Mouse (Mus musculus) G1E-ER4 (cell line): Measurements from ENCODE around the gene Mitf. TPM values are rescaled to one million over a fixed set of nuclear protein-coding genes. Genes with fewer than 3 reads are reported as not detected.

ENCODE experiments used
- GATA1 ChIP-seq: IDR thresholded peaks from one replicate; pipeline ENCODE4 v1.8.0; 2012; ENCODE audit warnings: low read length, inconsistent platforms
- polyA plus RNA-seq: library from polyadenylated mRNA; stranded (reverse); fragments of >175 nt; gene quantifications from 2 replicates; pipeline ENCODE4 v1.2.3, GENCODE M21; 2012

Mitf gene
- polyA plus RNA-seq = not detected in 2 replicates

DNA sequence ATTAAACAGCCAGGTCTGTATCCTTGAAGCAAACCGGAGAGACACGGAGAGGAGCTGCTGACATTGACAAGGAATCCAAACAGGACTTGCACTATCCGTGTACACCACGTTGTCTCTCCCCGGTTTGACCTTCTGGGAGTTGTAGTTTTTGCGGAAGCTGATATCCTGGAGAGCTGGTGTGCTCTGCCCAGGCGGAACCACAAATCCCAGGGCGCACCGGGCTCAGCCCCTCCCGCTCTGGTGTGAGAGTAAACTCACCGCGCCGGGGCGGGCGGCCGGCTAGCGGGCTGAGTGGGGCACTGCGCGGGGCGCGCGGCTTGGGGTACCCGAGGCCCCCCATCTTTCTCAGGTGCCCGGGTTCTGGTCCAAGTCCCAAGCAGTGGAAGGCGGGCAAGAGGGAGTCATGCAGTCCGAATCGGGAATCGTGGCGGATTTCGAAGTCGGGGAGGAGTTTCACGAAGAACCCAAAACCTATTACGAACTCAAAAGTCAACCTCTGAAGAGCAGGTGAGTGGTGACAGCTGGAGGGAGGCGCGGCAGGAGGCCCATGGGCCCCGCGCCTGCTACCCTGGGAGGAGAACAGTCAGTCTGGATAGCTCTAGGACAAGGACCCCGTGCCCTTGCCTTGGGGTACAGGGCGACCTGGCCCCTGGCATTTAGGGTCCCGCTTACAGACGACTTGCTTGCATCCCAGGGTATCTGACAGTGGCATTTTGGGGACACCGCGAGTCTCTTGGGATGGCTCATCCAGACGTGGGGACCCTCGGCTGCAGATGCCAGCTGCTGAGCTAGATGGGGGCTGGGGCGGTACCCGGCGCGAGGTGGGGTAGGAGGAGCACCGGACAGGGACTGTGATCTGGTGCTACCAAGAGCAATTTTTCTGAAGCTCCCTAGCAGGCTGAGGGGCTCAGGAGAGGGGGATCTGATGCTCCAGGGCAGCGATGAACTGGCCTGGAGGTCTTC, at the start of gene Mitf:
TSS of gene Mitf (plus strand) at position 272 of the 963 bp plus-strand sequence.
- no peak for TF ChIP-seq GATA1

DNA sequence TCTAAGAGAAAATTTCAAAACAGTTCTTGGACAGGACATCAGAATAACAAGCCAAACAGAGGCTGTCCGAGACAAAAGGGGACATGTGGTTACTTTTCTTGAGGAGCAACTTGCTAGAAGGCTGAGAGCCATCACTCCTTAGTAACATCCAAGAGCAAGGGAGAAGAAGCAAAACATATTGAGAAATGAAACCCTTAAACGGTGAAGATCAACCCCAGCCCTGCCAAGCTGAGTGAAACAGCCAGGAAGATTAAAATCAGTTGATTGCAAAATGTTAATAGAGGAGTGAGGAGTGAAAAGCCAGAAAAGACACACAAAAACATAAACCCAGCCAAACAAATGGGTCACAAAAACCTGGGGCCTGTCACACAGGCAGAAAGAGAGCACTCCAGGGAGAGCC, 49.5 kb upstream of the Mitf start:
- no peak for TF ChIP-seq GATA1

DNA sequence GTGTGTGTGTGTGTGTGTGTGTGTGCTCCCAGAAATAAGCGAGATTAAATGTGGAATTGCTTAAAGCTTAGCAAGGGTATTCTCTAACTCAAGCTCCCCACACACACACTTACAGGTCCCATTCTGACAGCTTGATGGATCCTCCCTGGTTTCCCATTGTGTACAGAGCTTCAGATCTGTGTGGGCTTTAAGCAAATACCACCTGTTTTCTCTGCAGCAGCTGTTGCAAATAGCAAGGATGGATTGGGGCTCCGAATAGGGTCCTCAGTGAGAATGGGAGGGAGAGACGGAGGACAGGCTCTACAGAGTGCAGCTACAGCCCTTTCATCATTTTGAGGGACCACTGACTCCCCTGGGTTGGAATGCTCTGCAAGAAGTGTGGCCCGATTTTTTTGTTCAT, 48.0 kb upstream of the Mitf start:
- no peak for TF ChIP-seq GATA1

GRCm38 (mm10) chr6:97759301-97759700, 47.6 kb upstream of the Mitf start:
- TF ChIP-seq GATA1 = no peak

- TF ChIP-seq GATA1 = no peak
These were observed 45.5 kb upstream of the Mitf start for GRCm38 (mm10) chr6:97761326-97761725.

- TF ChIP-seq GATA1 = no peak
These were observed 42.9 kb upstream of the Mitf start for GRCm38 (mm10) chr6:97763970-97764369.

GRCm38 (mm10) chr6:97767836-97768235, 39.0 kb upstream of the Mitf start:
- TF ChIP-seq GATA1 = no peak

DNA sequence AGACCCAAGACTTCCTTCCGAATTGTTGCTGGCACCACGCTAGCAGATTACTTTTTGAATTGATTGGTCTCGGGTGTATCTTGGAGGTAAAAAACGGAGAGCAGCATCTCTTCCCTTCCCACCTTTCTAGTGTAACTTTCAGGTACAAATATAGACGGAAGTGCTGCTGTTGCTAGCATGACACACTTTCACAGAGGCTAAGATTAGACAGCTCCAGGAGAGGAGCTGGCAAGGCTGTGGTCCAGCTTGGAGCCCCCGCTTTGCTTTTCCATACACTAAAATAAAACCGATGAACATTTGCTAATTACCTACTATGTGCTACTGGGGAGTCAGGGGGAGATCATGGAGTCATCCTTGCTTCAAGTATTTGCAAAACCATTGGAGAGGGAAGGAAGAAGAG, 37.3 kb upstream of the Mitf start:
- no peak for TF ChIP-seq GATA1

DNA sequence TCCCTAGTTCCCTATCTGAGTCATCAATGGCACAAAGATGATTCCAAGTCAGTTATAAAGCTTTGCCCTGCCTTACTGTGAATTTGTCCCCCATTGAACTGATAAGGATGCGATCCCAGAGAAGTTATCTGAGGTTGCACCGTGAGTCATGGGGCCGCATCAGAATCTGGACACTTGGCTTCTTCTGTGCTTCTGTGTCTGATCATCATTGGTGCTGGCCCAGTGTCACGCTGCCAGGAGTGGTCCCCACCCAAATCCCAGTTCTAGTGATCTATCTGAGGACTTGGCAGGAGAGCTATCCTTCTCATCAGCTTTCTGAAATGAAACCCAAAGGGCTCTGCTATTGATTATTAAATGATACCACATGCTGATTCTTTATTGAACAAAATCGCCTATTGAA, 25.5 kb upstream of the Mitf start:
- no peak for TF ChIP-seq GATA1

- TF ChIP-seq GATA1 = no peak
These were observed 24.6 kb upstream of the Mitf start for GRCm38 (mm10) chr6:97782291-97782690.

DNA sequence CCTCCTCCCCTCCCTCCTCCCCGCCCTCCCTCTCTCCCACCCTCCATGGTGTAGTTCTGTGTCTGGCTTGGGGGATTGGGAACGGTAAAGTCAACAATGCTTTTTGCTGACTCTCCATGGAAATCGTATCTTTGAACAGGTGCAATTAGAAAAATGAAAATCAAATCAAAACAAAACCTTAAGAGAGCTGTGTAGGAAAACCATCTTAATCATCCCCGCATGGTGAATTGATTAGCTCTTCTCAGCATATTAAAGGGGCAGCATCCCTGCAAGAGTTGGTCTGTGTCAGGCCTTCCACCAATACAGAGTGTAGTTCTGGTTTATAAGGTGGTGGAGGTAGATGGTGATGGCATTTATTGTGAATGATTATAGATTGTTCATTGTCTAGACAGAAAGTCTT, 20.0 kb upstream of the Mitf start:
- TF ChIP-seq GATA1 = no peak

DNA sequence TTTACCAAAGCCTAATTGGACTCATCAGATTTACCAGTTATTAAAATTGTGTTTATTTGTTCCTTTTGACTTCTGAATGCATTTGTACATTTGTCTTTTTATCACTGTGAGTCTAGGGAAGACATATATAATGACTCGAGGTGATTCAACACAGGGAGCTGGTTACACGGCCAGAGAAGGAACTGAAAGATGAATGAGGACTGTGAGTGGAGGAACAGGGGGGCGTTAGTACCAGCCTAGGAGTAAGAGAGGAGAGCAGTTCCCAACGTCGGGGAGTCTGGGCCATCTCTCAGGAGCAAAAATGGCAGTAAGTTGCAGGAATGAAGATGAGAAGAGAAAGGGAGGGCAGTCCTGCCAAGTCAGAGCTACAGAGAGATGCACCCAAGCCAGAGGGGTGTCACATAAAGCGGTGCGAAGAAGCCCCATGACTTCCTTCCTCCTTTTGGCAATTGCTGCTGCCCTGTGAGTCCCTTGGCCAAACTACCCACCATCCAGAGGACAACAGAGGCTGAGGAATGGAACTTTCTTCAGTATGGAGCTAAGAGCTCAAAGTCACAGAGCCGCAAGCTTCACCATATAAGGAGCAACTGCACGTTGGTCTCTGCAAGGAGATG, 18.4 kb upstream of the Mitf start:
- no peak for TF ChIP-seq GATA1

- no peak for TF ChIP-seq GATA1
These were observed 17.2 kb upstream of the Mitf start for GRCm38 (mm10) chr6:97789700-97790099.

- TF ChIP-seq GATA1 = no peak
These were observed 14.7 kb upstream of the Mitf start for GRCm38 (mm10) chr6:97792104-97792503.

- TF ChIP-seq GATA1 = no peak
These were observed 11.7 kb upstream of the Mitf start for GRCm38 (mm10) chr6:97795175-97795574.

- TF ChIP-seq GATA1 = no peak
These were observed 6.2 kb upstream of the Mitf start for GRCm38 (mm10) chr6:97800615-97801014.

DNA sequence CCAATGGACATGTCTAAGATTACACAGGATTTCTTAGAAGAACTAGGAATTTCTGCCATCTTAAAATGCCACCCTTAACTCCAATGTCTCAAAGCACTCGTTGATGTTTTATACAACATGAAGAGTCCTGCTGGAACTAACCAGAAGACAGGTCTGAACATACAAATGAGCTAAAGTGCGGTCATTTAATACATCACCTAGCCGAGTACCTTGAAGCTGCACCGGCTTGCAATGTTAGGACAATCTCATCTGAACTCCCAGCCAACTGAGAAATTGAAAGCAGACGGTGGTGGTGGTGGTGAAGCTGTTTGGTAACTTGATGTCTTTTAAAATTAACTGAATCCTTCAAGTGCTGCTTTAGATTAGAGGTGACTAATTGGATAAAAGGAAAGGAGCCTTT, 801 bp upstream of the Mitf start:
- TF ChIP-seq GATA1 = no peak
